8 mouse cellular contexts compared by ENCODE assay signal in the genomic region with DNA sequence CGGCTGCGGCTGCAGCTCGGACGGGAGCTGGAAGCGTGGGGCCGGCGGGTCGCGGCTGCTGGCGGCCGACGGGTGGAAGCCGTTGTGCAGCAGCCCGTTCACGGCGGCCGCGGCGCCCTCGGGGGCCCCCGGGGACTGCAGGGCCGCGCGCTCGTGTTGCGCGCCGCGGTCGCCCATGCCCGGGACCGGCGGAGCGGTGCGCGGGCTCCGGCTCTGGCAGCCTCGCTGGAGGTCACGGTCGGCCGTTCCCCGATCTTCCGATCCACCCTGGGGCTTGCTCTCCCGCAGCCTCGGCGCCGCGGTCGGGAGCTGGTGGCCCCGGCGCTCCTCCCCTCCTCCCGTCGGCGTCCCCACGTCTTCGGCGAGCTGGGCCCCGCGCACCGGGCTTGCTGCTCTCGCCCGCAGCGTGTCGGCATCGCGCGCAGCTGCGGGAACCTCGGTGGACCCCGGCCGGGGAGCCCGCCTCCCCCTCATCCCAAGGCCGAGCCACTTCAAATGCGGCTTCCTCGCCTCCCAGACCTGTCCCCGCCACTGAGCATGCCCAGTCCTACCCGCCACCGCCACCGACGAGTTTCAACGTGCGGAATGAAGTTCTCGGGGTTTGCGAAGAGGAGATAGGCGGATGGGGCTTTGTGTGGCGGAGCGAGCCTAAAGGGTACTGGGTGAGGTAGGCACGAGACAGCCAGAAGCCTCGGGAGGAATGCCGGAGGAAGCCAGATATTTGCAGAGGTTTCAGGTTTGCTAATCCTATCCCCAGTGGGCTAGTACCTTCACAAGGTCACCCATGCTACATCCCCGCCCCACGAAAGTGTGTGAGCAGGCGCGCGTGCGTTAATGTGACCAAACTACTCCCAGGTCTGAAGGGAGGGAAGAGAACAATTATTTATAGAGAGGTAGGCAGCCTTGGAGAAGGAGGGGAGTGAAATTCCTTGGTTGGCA. TPM values are rescaled to one million over a fixed set of nuclear protein-coding genes. Genes with fewer than 3 reads are reported as not detected.
DNase-seq lines count a peak whose midpoint lies in the region; ATAC-seq and TF ChIP-seq lines count a peak whose summit lies in the region.

A gene (minus strand): TSS at position 853 of the 939 bp plus-strand sequence.

- no peaks in the 10 kb centered on the region for H3K36me3 ChIP-seq in embryonic facial prominence, embryonic 12.5 days
- H3K36me3 ChIP-seq in heart, embryonic 10.5 days: no peaks in the 10 kb centered on the region
- no peaks in the 10 kb centered on the region for H3K36me3 ChIP-seq in kidney, embryonic 15.5 days
- no peaks in the 10 kb centered on the region for H3K36me3 ChIP-seq in myocyte (ENCODE audit: control insufficient read depth, insufficient read depth)
- no peaks in the 10 kb centered on the region for H3K36me3 ChIP-seq in splenic B cell, adult 2 months (ENCODE audit: control insufficient read depth, insufficient read depth, low read length, poor library complexity, severe bottlenecking)

- no peaks in the 10 kb centered on the region for H3K27me3 ChIP-seq in embryonic facial prominence, embryonic 12.5 days
- no peaks in the 10 kb centered on the region for H3K27me3 ChIP-seq in heart, embryonic 10.5 days (ENCODE audit: insufficient read depth, poor library complexity, severe bottlenecking)
- H3K27me3 ChIP-seq in kidney, embryonic 15.5 days: no peaks in the 10 kb centered on the region
- H3K27me3 ChIP-seq in myocyte (ENCODE audit: control insufficient read depth, insufficient read depth, insufficient read length): no peaks in the 10 kb centered on the region
- H3K27me3 ChIP-seq in splenic B cell, adult 2 months (ENCODE audit: control insufficient read depth, insufficient read depth, low read length, poor library complexity, severe bottlenecking): no peaks in the 10 kb centered on the region

- peak within 1 kb of the TSS; percentile 72 for H3ac ChIP-seq in myocyte (ENCODE audit: control insufficient read depth, insufficient read length)

- ATAC-seq in embryonic facial prominence, embryonic 12.5 days (ENCODE audit: insufficient number of reproducible peaks, insufficient read depth, low FRiP score, low TSS enrichment): peak; percentile 44
- ATAC-seq in kidney, embryonic 15.5 days (replicated peaks; ENCODE audit: low FRiP score): peak; percentile 69

- no peaks in the 10 kb centered on the region for H3K9me3 ChIP-seq in embryonic facial prominence, embryonic 12.5 days
- no peaks in the 10 kb centered on the region for H3K9me3 ChIP-seq in heart, embryonic 10.5 days
- H3K9me3 ChIP-seq in kidney, embryonic 15.5 days (replicated peaks): no peaks in the 10 kb centered on the region

- H3K79me2 ChIP-seq in myocyte (ENCODE audit: control insufficient read depth, insufficient read depth): peaks cover 37% of the 10 kb centered on the region

- H3K4me2 ChIP-seq in embryonic facial prominence, embryonic 12.5 days (replicated peaks): peak within 1 kb of the TSS; percentile 65
- peak within 1 kb of the TSS; percentile 75 for H3K4me2 ChIP-seq in kidney, embryonic 15.5 days
- peak within 1 kb of the TSS; percentile 88 for H3K4me2 ChIP-seq in myocyte (ENCODE audit: low read depth)

- DNase-seq in 416B (ENCODE audit: low read depth): peak; percentile 82
- DNase-seq in adrenal gland, postnatal 25 days: peak; percentile 78
- DNase-seq in heart, embryonic 10.5 days (ENCODE audit: low spot score): peak; percentile 85
- peak; percentile 72 for DNase-seq in liver
- DNase-seq in splenic B cell, adult 2 months (ENCODE audit: low read depth, low spot score): peak; percentile 57

- H3K9ac ChIP-seq in embryonic facial prominence, embryonic 12.5 days: peak within 1 kb of the TSS; percentile 93
- H3K9ac ChIP-seq in kidney, embryonic 15.5 days: peak within 1 kb of the TSS; percentile 93

- WGBS in embryonic facial prominence, embryonic 12.5 days: under 1% methylated on average over 90 of the region's 96 CpGs
- WGBS in heart, embryonic 10.5 days: under 1% methylated on average over 91 of the region's 96 CpGs
- WGBS in kidney, embryonic 15.5 days: under 1% methylated on average over 96 of the region's 96 CpGs

- H3K4me3 ChIP-seq in embryonic facial prominence, embryonic 12.5 days: peak within 1 kb of the TSS; percentile 87
- H3K4me3 ChIP-seq in heart, embryonic 10.5 days: peak within 1 kb of the TSS; percentile 92
- peak within 1 kb of the TSS; percentile 92 for H3K4me3 ChIP-seq in kidney, embryonic 15.5 days (replicated peaks)
- peak within 1 kb of the TSS; percentile 58 for H3K4me3 ChIP-seq in myocyte

- peak; percentile 61 for TF ChIP-seq POLR2A in myocyte (IDR thresholded peaks at IDR 0.05; ENCODE audit: insufficient read length, low read depth)

- H3K4me1 ChIP-seq in embryonic facial prominence, embryonic 12.5 days: peaks cover 13% of the 10 kb centered on the region; the same call in 1 of the 2 replicates
- peaks cover 8% of the 10 kb centered on the region; the same call in 1 of the 2 replicates for H3K4me1 ChIP-seq in heart, embryonic 10.5 days
- H3K4me1 ChIP-seq in kidney, embryonic 15.5 days: peaks cover 18% of the 10 kb centered on the region

- H3K27ac ChIP-seq in embryonic facial prominence, embryonic 12.5 days: peak within 1 kb of the TSS; percentile 97
- H3K27ac ChIP-seq in heart, embryonic 10.5 days: peak within 1 kb of the TSS; percentile 99
- H3K27ac ChIP-seq in kidney, embryonic 15.5 days: peak within 1 kb of the TSS; percentile 99

TF ChIP-seq in myocyte, 11 proteins besides CTCF, POLR2A, EP300 and RAD21:
- TF ChIP-seq USF1 (IDR thresholded peaks at IDR 0.05; ENCODE audit: low read depth): no peak
- peak in 1 of 3 experiments; percentile 1 for TF ChIP-seq MYOG (IDR thresholded peaks at IDR 0.05; ENCODE audit: control insufficient read depth in 1 of 3, insufficient read depth in 1 of 3, insufficient read length in 2 of 3, low read depth in 2 of 3)

RNA-seq across cellular contexts. Expression of the gene that starts here (rescaled TPM):
- 101 and 105 TPM in 2 replicates for total RNA-seq in adrenal gland, postnatal 25 days (2021)
- polyA plus RNA-seq in embryonic facial prominence, embryonic 12.5 days (2016; fragmentation: Nextera tagmentation; extraction: Ambion mirVana): 8.5 and 9.6 TPM in 2 replicates
- polyA plus RNA-seq in heart, embryonic 10.5 days (2016; fragmentation: Nextera tagmentation; extraction: Ambion mirVana): 7.7 and 8.8 TPM in 2 replicates
- polyA plus RNA-seq in kidney, embryonic 15.5 days (2015; fragmentation: Nextera tagmentation; extraction: Ambion mirVana): 7.3 and 8.1 TPM in 2 replicates
- 3.5 TPM for polyA plus RNA-seq in myocyte (2012; fragmentation: generic; extraction: Trizol)

Comparison
In these comparisons a context has a peak if more than half of its experiments do, and no peak if none do; other contexts are left out.
1. Peak in every context shown above with its lines: DNase-seq, ATAC-seq, H3K4me3 ChIP-seq and H3K27ac ChIP-seq.